Mouse (Mus musculus) midbrain, embryonic 13.5 days (tissue): ENCODE data around the gene Tshz2. TPM values are rescaled to one million over a fixed set of nuclear protein-coding genes. Genes with fewer than 3 reads are reported as not detected.

Experiments
- ATAC-seq: fragments of 200-750 bp; cut with Nextera tagmentation; 2 replicates; pipeline ENCODE4 v1.8.0; 2017; ENCODE audit warnings: mild to moderate bottlenecking, moderate TSS enrichment, moderate library complexity
- H3K27ac ChIP-seq: fragments of 300-500 bp; sonication (generic); 2 replicates; pipeline ENCODE4 v1.5.1; 2015; ENCODE audit warnings: inconsistent platforms, mild to moderate bottlenecking, moderate library complexity
- H3K27me3 ChIP-seq: fragments of 300-500 bp; sonication (generic); 2 replicates; pipeline ENCODE4 v1.6.1; 2015; ENCODE audit warnings: mild to moderate bottlenecking, inconsistent platforms
- H3K36me3 ChIP-seq: fragments of 300-500 bp; sonication (generic); 2 replicates; pipeline ENCODE4 v1.6.1; 2015; ENCODE audit warnings: mild to moderate bottlenecking, inconsistent platforms
- H3K4me1 ChIP-seq: fragments of 300-500 bp; sonication (generic); replicated peaks from 2 replicates; pipeline ENCODE4 v1.6.1; 2015; ENCODE audit warnings: inconsistent platforms
- H3K4me2 ChIP-seq: fragments of 300-500 bp; sonication (generic); replicated peaks from 2 replicates; pipeline ENCODE4 v1.6.1; 2015; ENCODE audit warnings: moderate library complexity, mild to moderate bottlenecking, inconsistent platforms
- H3K4me3 ChIP-seq: fragments of 300-500 bp; sonication (generic); replicated peaks from 2 replicates; pipeline ENCODE4 v1.5.1; 2015; ENCODE audit warnings: mild to moderate bottlenecking, inconsistent platforms
- H3K9ac ChIP-seq: fragments of 300-500 bp; sonication (generic); replicated peaks from 2 replicates; pipeline ENCODE4 v1.6.1; 2015; ENCODE audit warnings: mild to moderate bottlenecking, inconsistent platforms
- H3K9me3 ChIP-seq: fragments of 300-500 bp; sonication (generic); 2 replicates; pipeline ENCODE4 v1.6.1; 2016; ENCODE audit warnings: mild to moderate bottlenecking, inconsistent platforms
- WGBS: fragments of 180-500 bp; shearing (Covaris S2); methylation state at CpG from one replicate; pipeline ENCODE4 v1.1.7; 2015; 5-methylcytosine and 5-hydroxymethylcytosine counted together
- polyA plus RNA-seq: library from polyadenylated mRNA; unstranded; fragments of >200 nt; fragmentation: Nextera tagmentation; extraction: Ambion mirVana; gene quantifications from 2 replicates; pipeline ENCODE4 v1.2.1, GENCODE M21; 2015

The Tshz2 gene
- polyA plus RNA-seq, 1 experiment from 2014 or later = 13.1 TPM

DNA sequence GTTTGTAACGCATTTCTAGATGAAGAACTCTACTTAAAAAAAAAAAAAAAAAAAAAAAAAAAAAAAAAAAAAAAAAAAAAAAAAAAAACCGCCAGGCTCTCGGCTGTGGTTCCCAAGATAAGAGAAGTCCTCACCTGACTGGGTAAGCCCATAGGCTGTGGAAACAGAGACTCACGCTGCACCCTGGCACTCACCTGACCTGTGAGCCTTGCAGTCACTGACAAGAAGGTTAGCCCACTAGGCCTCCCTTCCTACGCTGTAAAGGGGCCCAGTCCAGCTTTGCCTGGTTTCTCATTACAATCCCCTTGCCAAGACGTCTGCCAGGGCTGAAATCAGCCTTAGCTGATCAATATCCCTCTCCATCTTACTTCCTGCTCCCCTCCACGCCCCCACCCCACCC, 46.5 kb downstream of the Tshz2 start:
- Histone ChIP-seq H3K4me1 (peaks cover 21% of the 10 kb centered on the region), H3K36me3 (no peaks in the 10 kb centered on the region), H3K4me3 (no peak overlapping the region), H3K9me3 (no peaks in the 10 kb centered on the region), H3K27ac (peak overlapping the region; percentile 6), H3K9ac (no peak overlapping the region), H3K4me2 (no peak overlapping the region), H3K27me3 (no peaks in the 10 kb centered on the region)
- WGBS = 66% methylated on average over 7 of the region's 7 CpGs
- no peak for ATAC-seq

DNA sequence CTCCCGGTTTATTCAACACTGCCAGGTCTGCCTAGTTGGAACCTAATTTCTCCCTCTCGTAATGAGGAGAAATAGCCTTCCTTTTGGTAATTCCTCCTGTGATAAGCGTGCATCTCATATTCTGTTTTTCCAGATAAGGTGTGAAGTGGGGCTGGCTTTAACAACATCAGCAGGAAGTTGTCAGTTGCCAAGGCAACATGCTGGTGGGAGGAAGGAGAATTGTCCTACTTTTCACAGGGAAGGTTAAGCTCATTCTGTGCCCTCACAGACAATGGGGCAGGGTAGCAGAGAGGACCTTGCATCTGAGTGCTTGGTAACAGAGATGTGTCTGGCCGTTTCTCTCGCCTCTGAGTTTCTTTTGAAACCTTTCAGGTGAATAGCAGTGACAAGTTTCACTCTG, 47.1 kb downstream of the Tshz2 start:
- no peaks in the 10 kb centered on the region for H3K27me3 ChIP-seq
- no peak overlapping the region for H3K4me3 ChIP-seq
- no peaks in the 10 kb centered on the region for H3K36me3 ChIP-seq
- no peak overlapping the region for H3K4me2 ChIP-seq
- H3K27ac ChIP-seq = no peak overlapping the region
- H3K4me1 ChIP-seq = peaks cover 21% of the 10 kb centered on the region
- H3K9me3 ChIP-seq = no peaks in the 10 kb centered on the region
- WGBS = 35% methylated on average over 5 of the region's 5 CpGs
- no peak overlapping the region for H3K9ac ChIP-seq
- no peak for ATAC-seq

DNA sequence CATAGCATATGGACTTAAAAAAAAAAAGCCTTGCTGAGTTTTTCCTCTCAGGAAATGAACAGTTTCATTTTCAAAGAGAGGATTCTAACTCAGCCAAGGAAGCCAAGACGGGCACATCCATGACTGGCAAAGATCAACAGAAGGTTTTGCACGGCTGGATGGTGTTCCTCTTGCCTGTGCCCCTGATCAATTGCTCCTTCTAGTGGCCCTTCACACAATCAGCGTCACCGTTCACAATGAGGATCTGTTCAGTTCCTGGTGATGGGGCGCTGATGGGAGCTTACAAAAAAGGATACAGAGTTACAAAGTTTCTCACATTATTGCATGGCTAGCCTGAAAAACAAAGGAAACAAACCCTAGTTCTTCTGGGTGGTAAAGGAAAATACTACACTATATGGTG, 52.4 kb downstream of the Tshz2 start:
- no peak for ATAC-seq
- Histone ChIP-seq H3K4me2 (no peak overlapping the region), H3K9me3 (no peaks in the 10 kb centered on the region), H3K27me3 (no peaks in the 10 kb centered on the region), H3K4me3 (no peak overlapping the region), H3K36me3 (no peaks in the 10 kb centered on the region), H3K9ac (no peak overlapping the region), H3K4me1 (peaks cover 10% of the 10 kb centered on the region), H3K27ac (no peak overlapping the region)
- WGBS = 51% methylated on average over 5 of the region's 5 CpGs

DNA sequence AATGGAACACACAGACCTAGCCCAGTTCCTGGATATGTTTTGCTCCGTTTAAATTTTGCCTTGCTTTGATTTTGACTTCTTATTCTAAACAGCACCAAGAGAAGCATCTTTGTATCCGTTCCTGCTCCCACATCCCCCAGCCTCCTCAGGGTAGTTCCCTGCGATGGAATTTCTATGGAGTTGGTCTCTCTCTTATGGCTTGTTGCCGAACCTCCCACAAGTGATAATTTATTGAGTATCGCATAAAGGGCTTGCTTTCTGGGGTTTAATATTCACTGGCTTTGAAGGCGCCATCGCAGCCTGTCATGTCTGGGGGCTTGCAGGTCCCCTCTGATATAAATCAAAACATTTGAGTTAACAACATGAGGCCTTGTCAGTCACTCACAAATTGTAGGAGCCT, 52.9 kb downstream of the Tshz2 start:
- no peak overlapping the region for H3K27ac ChIP-seq
- H3K9ac ChIP-seq = no peak overlapping the region
- no peak for ATAC-seq
- H3K4me2 ChIP-seq = no peak overlapping the region
- no peaks in the 10 kb centered on the region for H3K27me3 ChIP-seq
- WGBS = 76% methylated on average over 7 of the region's 7 CpGs
- H3K4me1 ChIP-seq = peaks cover 6% of the 10 kb centered on the region; the same call in 1 of the 2 replicates
- H3K4me3 ChIP-seq = no peak overlapping the region
- H3K36me3 ChIP-seq = no peaks in the 10 kb centered on the region
- no peaks in the 10 kb centered on the region for H3K9me3 ChIP-seq

DNA sequence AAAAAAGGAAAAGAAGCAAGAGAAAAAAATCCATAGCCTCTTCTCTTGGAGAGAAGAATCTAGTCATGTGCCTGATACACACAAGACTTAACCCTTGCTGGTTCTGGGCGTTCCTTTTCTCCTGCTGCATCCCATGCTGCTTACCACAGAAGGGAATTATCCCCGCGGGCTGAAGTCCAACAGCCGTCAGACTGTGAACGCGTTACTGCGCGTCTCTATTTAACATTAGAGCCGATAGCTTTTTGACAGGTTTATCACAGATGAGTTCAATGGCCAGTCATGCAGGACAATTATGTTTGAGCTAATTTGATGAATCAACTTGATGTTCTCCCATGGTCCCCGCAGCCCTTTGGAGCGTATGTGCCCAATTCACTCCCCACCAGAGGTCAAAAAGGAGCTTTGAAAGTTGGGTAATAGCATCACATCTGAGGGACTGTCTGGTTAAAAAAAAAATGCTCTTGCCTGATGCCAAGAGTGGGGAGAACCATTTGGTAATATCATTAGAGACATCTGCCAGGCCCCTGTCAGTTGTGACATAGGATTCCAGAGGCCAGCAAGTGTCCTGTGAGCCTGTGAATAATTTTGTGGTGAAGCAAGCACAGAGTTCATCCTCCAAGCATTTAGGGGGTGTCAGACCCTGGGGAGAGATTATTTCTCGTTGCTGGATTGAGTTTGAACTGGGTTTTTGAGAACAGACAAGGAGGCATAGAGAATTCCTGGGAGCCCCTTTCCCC, 54.1 kb downstream of the Tshz2 start:
- Histone ChIP-seq H3K27ac (no peak overlapping the region), H3K27me3 (no peaks in the 10 kb centered on the region), H3K4me2 (no peak overlapping the region), H3K4me1 (peaks cover 6% of the 10 kb centered on the region; the same call in 1 of the 2 replicates), H3K9ac (no peak overlapping the region), H3K4me3 (no peak overlapping the region), H3K36me3 (no peaks in the 10 kb centered on the region), H3K9me3 (no peaks in the 10 kb centered on the region)
- 61% methylated on average over 12 of the region's 12 CpGs for WGBS
- no peak for ATAC-seq

DNA sequence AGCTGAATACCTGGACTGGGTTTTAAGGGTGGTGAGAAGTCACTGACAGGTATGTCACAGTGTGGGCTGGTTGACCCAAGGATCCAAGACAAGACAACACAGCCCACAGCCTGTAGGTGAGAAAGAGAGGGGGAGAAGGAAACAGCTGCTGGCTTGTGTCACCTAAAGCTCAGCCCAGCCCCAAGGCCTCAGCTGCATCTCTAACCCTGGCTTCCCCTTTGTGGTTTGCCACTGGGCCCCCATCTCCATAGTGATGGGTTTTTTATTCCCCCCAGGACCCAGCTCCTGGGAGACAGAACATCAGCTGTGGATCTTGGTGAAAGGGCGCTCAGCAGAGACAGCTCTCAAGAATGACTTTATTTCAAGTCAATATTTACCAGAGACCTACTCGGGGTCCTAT, 57.2 kb downstream of the Tshz2 start:
- ATAC-seq = no peak

DNA sequence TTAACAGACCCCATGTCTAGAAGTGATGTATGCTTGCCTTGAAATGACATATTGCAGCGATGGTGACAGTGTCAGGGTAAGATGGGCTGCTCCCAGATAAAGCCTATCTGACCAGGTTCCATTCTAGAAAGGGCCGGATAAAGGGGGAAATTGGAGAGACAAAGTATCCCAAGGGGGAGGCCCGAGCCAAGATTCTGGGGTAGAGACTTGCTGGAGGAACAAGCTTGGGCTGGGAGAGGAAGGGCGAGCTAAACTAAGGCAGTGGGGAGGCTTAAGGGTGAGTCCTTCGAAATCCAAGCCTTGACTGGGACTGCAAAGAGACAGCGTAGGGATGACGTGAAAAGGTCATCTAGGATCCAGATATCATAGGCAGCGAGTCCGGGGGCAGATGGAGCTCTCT, 61.7 kb downstream of the Tshz2 start:
- ATAC-seq = no peak
- H3K27me3 ChIP-seq = no peaks in the 10 kb centered on the region
- H3K9ac ChIP-seq = no peak overlapping the region
- H3K4me1 ChIP-seq = 0 out of 2 replicates have a peak, but pooled peaks cover 3% of the 10 kb centered on the region
- no peaks in the 10 kb centered on the region for H3K36me3 ChIP-seq
- H3K4me3 ChIP-seq = no peak overlapping the region
- WGBS = 88% methylated on average over 9 of the region's 9 CpGs
- no peak overlapping the region for H3K27ac ChIP-seq
- H3K9me3 ChIP-seq = no peaks in the 10 kb centered on the region
- H3K4me2 ChIP-seq = no peak overlapping the region

More for the DNA sequence above, 57.2 kb downstream of the Tshz2 start:
- H3K4me1 ChIP-seq = peaks cover 7% of the 10 kb centered on the region; the same call in 1 of the 2 replicates
- no peaks in the 10 kb centered on the region for H3K27me3 ChIP-seq
- no peak overlapping the region for H3K9ac ChIP-seq
- no peak overlapping the region for H3K27ac ChIP-seq
- 90% methylated on average over 2 of the region's 2 CpGs for WGBS
- no peak overlapping the region for H3K4me2 ChIP-seq
- H3K4me3 ChIP-seq = no peak overlapping the region
- H3K36me3 ChIP-seq = no peaks in the 10 kb centered on the region
- H3K9me3 ChIP-seq = no peaks in the 10 kb centered on the region

DNA sequence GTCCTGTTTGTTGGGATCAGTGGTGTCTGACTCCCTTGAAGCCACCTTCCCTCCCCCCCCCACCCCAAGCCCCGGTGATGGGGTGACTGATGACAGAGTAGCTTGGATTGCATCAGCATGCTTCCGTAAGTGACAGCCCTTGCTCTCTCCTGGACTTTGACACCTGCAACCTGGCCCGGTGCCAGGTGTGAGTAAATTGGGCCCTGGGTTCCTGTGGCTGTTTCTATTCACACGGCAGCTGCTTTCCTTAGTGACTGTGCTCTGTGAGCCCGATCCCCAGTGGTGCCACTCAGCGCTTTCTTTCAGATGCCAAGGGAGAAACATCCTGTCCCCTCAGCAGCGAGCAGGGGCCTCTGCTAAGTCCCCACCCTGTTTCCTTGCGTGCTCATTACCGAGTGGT, 62.2 kb downstream of the Tshz2 start:
- H3K9ac ChIP-seq = no peak overlapping the region
- no peak overlapping the region for H3K4me2 ChIP-seq
- no peaks in the 10 kb centered on the region for H3K27me3 ChIP-seq
- no peak for ATAC-seq
- no peak overlapping the region for H3K27ac ChIP-seq
- H3K9me3 ChIP-seq = no peaks in the 10 kb centered on the region
- H3K4me1 ChIP-seq = 0 out of 2 replicates have a peak, but pooled peaks cover 3% of the 10 kb centered on the region
- 70% methylated on average over 9 of the region's 9 CpGs for WGBS
- no peaks in the 10 kb centered on the region for H3K36me3 ChIP-seq
- no peak overlapping the region for H3K4me3 ChIP-seq

DNA sequence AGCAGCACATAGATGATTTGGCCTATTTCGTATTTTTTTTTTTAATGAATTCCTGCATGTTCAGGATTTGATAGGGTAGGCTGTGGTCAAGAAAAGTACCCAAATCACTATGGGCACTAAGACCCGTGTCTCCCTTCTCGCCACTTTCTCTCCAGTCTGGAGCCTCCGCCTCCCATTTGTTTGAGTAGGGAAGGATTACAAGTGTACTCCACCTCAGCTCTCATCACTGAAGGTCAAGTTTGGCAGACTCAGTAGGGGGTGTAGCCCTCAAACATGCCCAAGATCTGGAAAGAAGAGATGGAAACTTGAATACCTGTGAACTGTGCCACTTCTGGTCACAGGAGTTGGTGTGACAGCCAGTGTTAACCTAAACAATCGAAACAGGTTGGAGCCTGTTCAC, 66.3 kb downstream of the Tshz2 start:
- Histone ChIP-seq H3K27ac (no peak overlapping the region), H3K4me2 (no peak overlapping the region), H3K9ac (no peak overlapping the region), H3K4me1 (0 out of 2 replicates have a peak, but pooled peaks cover 3% of the 10 kb centered on the region), H3K9me3 (no peaks in the 10 kb centered on the region), H3K36me3 (no peaks in the 10 kb centered on the region), H3K27me3 (no peaks in the 10 kb centered on the region), H3K4me3 (no peak overlapping the region)
- no peak for ATAC-seq
- WGBS = 89% methylated on average over 5 of the region's 5 CpGs

DNA sequence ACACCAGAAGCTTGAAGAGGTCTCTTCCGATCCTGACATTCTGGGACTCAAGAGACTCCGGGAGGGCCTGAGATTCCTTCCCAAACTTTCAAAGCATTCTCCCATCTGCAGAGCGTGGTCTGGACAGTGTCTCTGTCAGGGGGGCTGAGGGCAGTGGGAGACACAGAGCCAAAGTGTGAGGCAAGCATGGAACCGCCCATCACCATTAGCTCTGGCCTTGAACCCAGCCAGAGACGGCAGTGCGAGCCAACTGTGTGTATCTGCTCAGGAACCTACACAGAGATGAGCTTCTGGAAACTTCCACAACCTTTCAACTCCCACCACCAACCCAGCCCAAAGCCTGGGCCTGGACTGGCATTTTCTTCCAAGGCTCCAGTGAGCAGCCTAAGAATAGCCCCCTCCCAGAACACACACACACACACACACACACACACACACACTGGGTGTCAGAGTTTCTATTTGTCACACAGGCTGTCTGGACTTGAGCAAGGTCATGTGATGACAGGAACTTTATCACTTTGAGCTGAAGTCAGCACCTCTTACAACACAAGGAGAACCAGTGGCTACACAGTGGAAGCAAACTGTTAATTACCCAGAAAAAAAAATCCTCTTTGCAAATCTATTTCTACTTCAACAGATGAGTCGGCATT, 67.2 kb downstream of the Tshz2 start:
- 89% methylated on average over 7 of the region's 7 CpGs for WGBS

DNA sequence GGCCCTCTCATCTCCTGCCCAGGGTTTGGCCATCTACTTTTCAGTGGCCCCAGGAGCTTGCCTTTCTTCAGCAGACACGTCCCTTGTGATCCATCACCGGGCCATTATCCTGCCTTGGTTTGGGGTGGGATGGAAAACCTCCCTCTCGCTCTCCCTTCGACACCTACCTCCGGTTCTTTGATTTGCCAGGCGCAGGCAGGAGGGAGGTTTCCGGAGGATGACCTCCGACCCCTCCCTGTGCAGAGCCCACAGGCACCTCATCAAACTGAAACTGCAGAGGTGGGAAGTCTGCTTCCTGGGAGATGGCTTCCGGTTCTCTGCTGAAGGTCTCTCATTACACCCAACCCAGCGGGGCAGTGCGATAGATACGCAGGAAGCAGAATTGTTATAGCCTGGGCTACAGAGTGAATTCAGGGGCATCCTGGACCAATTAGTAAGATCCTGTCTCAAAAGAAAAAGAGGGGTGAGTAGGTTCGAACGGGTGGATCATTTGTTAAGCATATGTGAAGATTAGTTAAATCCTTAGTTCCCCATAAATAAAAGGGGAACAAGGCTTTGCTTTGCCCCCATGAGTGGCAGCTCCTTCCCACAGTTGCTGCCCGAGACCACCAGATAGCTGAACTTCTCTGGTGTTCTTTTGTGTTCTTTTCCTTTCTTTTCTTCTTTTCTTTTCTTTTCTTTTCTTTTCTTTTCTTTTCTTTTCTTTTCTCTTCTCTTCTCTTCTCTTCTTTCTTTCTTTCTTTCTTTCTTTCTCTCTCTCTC, 70.1 kb downstream of the Tshz2 start:
- H3K27ac ChIP-seq = no peak overlapping the region
- WGBS = 71% methylated on average over 15 of the region's 15 CpGs
- H3K9ac ChIP-seq = no peak overlapping the region
- no peak overlapping the region for H3K4me2 ChIP-seq
- H3K27me3 ChIP-seq = no peaks in the 10 kb centered on the region
- no peak for ATAC-seq
- no peaks in the 10 kb centered on the region for H3K9me3 ChIP-seq
- H3K4me3 ChIP-seq = no peak overlapping the region
- no peaks in the 10 kb centered on the region for H3K4me1 ChIP-seq
- H3K36me3 ChIP-seq = no peaks in the 10 kb centered on the region

More for the DNA sequence above, 67.2 kb downstream of the Tshz2 start:
- Histone ChIP-seq H3K36me3 (no peaks in the 10 kb centered on the region), H3K4me1 (0 out of 2 replicates have a peak, but pooled peaks cover 2% of the 10 kb centered on the region), H3K27me3 (no peaks in the 10 kb centered on the region), H3K9ac (no peak overlapping the region), H3K4me2 (no peak overlapping the region), H3K4me3 (no peak overlapping the region), H3K27ac (no peak overlapping the region), H3K9me3 (no peaks in the 10 kb centered on the region)
- no peak for ATAC-seq

DNA sequence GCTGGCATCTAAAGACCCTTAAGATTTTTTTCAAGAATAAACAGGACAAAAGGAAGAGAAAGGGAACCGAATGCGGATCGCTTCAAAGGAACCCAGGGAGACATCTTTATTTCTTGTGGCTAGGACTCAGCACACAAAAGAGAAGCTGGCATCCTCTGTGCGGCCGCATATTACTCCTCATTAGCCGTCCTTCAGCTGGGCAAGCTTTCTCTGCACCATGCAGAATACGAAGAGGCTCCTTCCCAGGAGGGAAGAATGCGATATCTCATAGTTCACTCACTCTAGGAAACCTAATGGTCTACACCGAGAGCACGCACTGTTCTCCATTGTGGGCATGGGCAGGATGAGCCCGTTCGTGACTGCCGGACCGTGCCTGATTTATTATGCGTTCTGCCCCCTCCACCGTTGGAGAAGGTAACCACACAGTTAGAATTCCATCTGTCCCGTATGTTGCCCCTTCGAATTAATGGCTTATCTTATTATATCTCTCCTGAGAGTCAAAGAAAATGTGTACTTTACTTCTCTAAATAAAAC, 89.0 kb downstream of the Tshz2 start:
- H3K4me3 ChIP-seq = no peak overlapping the region
- no peak overlapping the region for H3K27ac ChIP-seq
- H3K9ac ChIP-seq = no peak overlapping the region; the same call in 1 of the 2 replicates
- no peaks in the 10 kb centered on the region for H3K36me3 ChIP-seq
- 0 out of 2 replicates have a peak overlapping the region, but pooled peaks have one; percentile 7 for H3K4me2 ChIP-seq
- ATAC-seq = 0 out of 2 replicates have a peak, but pooled peaks have one; percentile 17
- WGBS = 45% methylated on average over 18 of the region's 18 CpGs
- H3K4me1 ChIP-seq = peaks cover 23% of the 10 kb centered on the region
- no peaks in the 10 kb centered on the region for H3K9me3 ChIP-seq
- H3K27me3 ChIP-seq = no peaks in the 10 kb centered on the region
